Mouse (Mus musculus) urinary bladder, adult 18-20 months (tissue): ENCODE results near the gene H1foo.

Source experiments
- DNase-seq, 2 experiments: peaks; one replicate each; pipeline ENCODE4 v3.0.0; 2022; ENCODE audit warnings: low spot score in 2 of 2, mixed read lengths in 2 of 2

The H1foo gene

DNA sequence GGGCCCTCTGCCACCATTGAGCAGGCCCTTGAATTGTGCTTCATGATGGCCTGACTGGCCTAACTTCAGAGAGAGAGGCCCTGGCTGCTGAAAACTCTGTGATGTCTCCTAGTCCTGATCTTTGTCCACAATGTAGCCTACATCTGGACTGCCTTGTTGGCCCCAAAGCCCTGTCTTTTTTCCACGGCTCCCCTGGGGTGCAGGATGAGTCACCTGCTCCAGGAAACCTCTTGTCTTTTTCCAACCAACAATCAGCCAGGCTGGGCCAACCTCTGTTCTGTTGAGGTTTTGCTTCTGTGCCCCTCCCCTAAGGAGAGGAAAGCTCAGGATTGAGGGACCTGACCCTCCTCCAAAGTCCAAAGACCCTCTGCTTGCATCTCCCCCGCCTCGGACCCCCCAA is 17.0 kb downstream of the H1foo start:
- DNase-seq = no peak

GRCm38 (mm10) chr6:115962439-115963085 is 17.8 kb downstream of the H1foo start:
- DNase-seq = no peak

- no peak for DNase-seq
These were observed 18.9 kb downstream of the H1foo start for GRCm38 (mm10) chr6:115963656-115964055.

- no peak for DNase-seq
These were observed 21.7 kb downstream of the H1foo start for GRCm38 (mm10) chr6:115966227-115966966.

- DNase-seq = no peak
These were observed 22.6 kb downstream of the H1foo start for GRCm38 (mm10) chr6:115967291-115967880.

DNA sequence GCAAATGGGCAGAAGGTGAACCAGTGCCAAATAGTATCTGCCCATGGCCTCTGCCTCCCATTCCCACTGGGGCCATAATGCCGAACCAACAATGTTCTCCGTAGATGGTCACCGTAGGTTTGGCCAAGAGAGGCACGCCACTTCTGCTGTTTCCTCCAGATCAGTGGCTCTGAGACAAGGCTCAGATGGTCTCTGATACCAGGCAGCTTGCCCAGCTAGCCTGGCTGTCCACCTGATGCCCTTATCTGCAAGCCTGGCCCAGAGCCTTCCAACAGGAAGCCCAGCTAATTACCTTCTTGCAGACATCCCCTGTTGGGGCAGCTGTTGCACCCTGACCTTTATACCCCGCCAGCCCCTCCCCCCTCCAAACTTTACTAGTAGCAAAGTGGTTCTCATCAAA is 23.3 kb downstream of the H1foo start:
- no peak for DNase-seq

DNA sequence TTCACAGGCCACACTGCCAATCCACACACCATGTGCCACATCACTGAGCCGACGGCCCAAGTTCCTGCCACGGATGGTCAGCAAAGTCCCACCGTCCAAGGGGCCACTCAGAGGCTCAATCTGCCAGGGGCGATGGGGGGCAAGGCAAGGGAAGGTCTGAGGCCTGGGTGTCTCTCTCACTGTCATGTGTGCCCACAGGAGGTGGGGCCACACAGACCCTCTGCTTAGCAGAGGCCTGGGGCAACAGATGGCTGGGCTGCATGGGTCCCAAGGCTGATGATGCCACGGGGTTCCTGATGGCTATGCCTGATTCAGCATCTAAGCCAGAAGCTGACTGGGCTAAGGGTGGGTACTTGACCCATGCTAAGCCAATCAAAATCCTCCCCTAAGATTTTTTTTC is 24.0 kb downstream of the H1foo start:
- DNase-seq = no peak

GRCm38 (mm10) chr6:115969103-115969502 is 24.4 kb downstream of the H1foo start:
- no peak for DNase-seq

- DNase-seq = no peak
These were observed 25.2 kb downstream of the H1foo start for GRCm38 (mm10) chr6:115969952-115970351.

GRCm38 (mm10) chr6:115971273-115972060 is 26.7 kb downstream of the H1foo start:
- DNase-seq = no peak

GRCm38 (mm10) chr6:115972083-115972764 is 27.5 kb downstream of the H1foo start:
- DNase-seq = no peak

DNA sequence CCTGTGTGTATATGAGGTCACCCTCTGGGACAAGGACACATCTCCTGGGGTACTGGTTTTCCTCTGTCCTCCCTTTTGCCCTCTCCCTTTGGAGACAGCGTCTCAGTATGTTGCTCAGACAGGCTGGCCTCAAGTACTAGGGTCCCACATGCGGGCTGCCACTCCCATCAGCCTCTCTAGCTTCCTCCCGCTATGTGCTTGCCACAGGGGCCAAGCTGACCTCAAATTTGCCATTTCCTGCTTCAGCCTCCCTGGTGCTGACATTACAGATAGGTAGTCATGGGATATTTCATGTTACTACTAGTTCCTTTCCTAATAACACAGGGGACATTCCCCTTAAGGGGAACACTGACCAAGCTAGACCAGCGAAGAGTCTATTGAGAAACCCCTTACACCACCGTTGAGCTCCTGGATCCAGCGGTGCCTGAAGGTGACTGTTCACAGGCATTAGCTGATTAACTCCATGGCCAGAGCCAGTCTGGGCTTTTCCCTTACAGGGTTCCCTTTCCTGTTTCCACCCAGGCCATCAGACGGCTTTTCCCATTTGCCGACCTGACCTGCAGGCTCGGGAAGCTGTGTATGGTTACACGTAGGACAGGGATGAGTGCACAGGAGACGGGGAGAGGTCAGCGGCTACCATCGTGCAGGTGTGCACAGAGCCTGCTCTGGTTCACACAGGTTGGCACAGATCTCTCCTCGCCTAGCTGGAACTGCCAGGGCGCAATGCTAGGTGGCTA is 28.6 kb downstream of the H1foo start:
- DNase-seq = no peak

DNA sequence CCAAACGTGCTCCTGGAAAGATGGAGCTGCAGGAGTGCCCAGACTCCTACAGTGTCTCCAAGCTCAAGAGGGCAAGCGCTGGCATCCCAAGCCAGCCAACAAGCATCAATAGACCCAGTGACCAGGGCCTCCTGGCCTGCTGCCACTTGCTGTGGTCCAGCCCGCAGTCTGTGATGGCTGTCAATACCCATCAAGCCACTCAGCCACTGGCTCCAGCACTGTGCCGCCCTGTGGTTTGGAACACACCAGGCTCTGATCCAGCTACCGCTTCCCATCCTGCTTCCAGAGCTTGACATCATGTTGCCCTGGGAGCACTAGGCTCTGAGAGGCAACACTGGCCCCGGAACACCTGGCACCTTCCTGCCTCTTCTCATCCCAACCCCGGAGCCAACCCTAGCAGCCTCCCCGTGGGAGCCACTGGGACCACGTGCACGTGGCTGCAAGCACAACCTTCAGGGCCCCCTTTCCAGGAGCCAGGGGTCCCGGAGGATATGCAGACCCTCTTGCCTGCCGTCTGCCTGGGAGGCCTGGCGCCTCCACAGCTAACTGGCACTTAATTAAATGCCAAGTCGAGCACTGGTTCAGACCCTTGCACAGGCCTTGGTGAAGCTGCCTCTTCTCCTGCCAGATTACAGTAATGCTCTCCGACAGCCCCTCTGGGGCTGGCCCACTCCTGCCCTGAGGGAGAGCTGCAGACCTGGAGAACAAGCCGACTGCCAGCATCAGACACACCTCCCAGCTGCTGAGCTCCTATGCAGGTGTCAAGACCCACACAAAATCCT is 29.3 kb downstream of the H1foo start:
- DNase-seq = no peak

- no peak for DNase-seq
These were observed 30.9 kb downstream of the H1foo start for GRCm38 (mm10) chr6:115975606-115976005.

GRCm38 (mm10) chr6:115977810-115978209 is 33.1 kb downstream of the H1foo start:
- no peak for DNase-seq

DNA sequence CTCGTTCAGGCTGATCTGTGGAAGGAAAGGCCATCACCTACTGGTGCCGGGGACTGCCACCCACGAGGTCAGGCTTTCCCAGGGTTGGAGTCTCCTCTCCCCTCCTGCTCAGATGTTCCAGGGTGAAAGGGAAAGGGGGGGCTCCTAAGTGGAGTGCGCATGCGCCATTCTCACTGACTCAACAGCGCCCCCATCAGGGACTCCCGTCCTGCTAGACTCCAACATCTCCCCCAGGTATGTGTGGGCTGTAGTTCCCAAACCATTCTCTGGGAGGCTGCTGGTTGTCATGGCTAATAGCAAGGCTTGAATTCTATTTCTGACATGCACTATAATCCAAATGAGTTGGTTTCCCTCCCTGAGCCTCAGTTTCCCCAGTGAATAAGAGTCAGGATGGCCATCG is 33.9 kb downstream of the H1foo start:
- DNase-seq = no peak

DNA sequence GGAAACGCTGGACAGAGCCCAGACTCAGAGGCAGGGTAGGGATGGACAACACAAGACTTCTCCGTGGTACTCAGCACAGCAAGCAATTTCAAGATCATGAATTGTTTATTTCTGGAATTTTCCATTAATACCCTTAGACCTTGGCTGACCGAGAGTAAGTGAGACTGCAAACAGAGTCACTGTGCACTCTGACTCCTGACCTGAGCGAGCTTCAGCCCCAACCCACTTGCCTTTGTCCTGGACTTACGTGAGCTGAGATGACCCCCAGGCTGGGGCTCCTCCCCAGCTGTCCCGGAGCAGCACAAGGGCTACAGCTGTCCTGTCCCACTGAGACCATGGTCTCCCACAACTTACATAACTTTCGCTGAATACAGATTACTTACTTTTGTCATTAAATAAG is 38.2 kb downstream of the H1foo start:
- no peak for DNase-seq

DNA sequence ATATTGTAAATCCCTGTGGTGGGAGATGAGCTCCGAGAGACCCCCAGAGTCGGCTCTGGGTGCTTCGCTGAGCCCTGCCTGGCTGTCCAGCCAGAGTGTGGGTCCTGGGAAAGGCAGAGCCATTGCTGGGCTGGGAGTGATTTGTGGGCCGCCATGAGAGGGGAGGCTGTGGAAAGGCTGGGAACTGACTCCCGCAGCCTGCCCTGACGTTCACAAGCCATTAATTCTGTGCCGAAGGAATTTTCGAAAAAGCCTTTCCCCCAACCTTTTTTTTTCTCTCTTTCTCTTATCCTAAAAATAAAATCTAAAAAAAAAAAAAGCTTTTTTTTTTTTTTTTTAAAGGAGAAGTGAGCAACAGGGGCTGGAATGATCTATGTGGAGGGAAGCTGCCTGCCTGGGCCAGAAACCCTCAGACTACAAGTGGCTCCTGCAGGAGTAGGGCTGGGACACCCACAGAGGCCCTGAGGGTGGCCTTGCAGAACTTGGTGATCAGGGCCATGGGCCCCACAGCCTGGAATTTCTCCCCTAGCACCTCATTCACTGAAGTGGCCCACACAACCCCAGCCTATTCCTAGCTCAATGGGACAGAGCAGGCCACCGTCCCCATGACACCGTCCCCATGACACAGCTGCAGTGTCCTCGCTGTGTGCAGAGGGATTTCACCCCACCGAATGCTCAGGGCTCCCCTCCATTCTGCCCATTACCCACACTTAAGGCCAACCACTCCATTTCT is 38.7 kb downstream of the H1foo start:
- no peak for DNase-seq

DNA sequence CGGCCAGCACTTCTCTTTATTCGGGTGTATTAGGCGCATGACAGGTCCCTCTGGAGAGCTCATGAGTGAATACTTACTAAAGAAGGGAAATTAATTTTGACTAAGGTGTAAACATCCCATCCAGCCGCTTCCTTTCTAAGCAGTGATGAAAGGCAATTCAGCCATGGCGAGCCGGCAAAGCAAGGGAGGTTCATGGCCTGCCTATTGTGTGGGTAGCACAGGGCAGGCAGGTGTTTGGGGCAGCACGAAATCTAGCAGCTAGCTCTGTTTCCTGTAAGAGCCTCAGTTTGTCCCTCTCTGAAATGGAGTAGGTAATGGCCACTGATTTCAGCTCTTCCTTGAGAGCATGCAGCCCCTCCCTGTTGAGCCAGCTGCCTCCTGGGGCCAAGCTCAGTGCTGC is 39.8 kb downstream of the H1foo start:
- DNase-seq = no peak

- DNase-seq = no peak
These were observed 40.9 kb downstream of the H1foo start for GRCm38 (mm10) chr6:115985622-115986021.
